Mouse (Mus musculus) kidney, adult 2 months (tissue): Measurements from ENCODE around the gene Egr2. TPM values are rescaled to one million over a fixed set of nuclear protein-coding genes. Genes with fewer than 3 reads are reported as not detected.

Source experiments
- DNase-seq: peaks from one replicate; pipeline ENCODE4 v3.0.0; 2021
- H3K27ac ChIP-seq: fragments of 200-500 bp; 2 replicates; pipeline ENCODE4 v1.5.1; 2012; ENCODE audit warnings: low read depth, low read length, control low read depth, inconsistent platforms; ENCODE audit not compliant: insufficient read depth
- H3K27me3 ChIP-seq: fragments of 200-500 bp; replicated peaks from 2 replicates; pipeline ENCODE4 v1.6.1; 2012; ENCODE audit warnings: mild to moderate bottlenecking, moderate library complexity, low read length, inconsistent platforms; ENCODE audit not compliant: control insufficient read depth, insufficient read depth
- H3K36me3 ChIP-seq: fragments of 200-500 bp; 2 replicates; pipeline ENCODE4 v1.6.1; 2012; ENCODE audit warnings: mild to moderate bottlenecking, moderate library complexity, low read length, inconsistent platforms; ENCODE audit not compliant: control insufficient read depth, insufficient read depth
- H3K4me1 ChIP-seq: fragments of 200-500 bp; 2 replicates; pipeline ENCODE4 v1.6.1; 2011; ENCODE audit warnings: low read length; ENCODE audit not compliant: control insufficient read depth, insufficient read depth
- H3K4me3 ChIP-seq: fragments of 200-500 bp; 2 replicates; pipeline ENCODE4 v1.5.1; 2011; ENCODE audit warnings: mild to moderate bottlenecking, low read depth, low read length, control low read depth; ENCODE audit not compliant: insufficient read depth
- CTCF ChIP-seq: fragments of 200-500 bp; conservative IDR thresholded peaks from 2 replicates; pipeline ENCODE4 v1.5.1; 2011; ENCODE audit warnings: low read depth, mild to moderate bottlenecking, control low read depth, low read length, moderate library complexity, mixed read lengths; ENCODE audit not compliant: insufficient read depth, insufficient read length
- POLR2A ChIP-seq: fragments of 200-500 bp; IDR thresholded peaks from one replicate; pipeline ENCODE4 v1.6.1; 2011; ENCODE audit warnings: low read depth, low read length, control low read depth
- WGBS: fragments of 180-500 bp; shearing (Covaris S2); methylation state at CpG from one replicate; pipeline ENCODE4 v1.1.7; 2018; 5-methylcytosine and 5-hydroxymethylcytosine counted together
- polyA plus RNA-seq: library from polyadenylated mRNA; depleted of rRNA; stranded (reverse); fragments of >200 nt; gene quantifications from 2 replicates; pipeline ENCODE4 v1.2.3, GENCODE M21; 2012; rRNA removed

Gene Egr2
- 0.57 and 1.8 TPM in 2 replicates for polyA plus RNA-seq

DNA sequence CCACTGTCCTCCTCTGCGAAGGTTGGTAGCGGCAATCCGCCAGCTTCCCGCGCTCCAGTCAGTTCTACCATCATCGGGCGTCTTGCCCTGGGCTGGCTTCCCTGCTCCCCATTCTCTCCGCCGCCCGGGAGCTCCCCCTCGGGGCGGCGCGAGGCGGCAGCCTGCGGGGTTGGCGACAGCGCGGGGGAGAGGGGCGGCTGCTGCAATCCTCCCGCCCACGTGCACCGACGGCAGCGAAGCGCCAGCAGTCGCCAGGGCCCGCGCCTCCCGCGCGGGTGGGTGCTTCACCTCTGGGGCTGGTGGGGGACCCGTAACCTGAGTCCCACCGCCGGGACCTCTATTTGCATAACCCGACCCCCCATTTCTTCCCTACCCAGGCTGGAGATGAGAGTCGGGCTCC is at the start of gene Egr2:
Gene Egr2 (plus strand): TSS at position 220 of the 400 bp plus-strand sequence.
- H3K4me1 ChIP-seq = no peaks in the 10 kb centered on the region
- peak within 1 kb of the TSS; percentile 44 for H3K4me3 ChIP-seq
- H3K27me3 ChIP-seq = peaks cover 3% of the 10 kb centered on the region; the same call in 1 of the 2 replicates
- no peak for DNase-seq
- 1% methylated on average over 37 of the region's 37 CpGs for WGBS
- H3K36me3 ChIP-seq = no peaks in the 10 kb centered on the region
- TF ChIP-seq CTCF = no peak
- no peak for TF ChIP-seq POLR2A
- no peak within 1 kb of the TSS for H3K27ac ChIP-seq

GRCm38 (mm10) chr10:67487496-67487895 is 47.8 kb upstream of the Egr2 start:
- Histone ChIP-seq H3K27ac (no peak overlapping the region), H3K36me3 (no peaks in the 10 kb centered on the region), H3K27me3 (no peaks in the 10 kb centered on the region), H3K4me1 (no peaks in the 10 kb centered on the region), H3K4me3 (no peak overlapping the region)
- no peak for TF ChIP-seq CTCF
- no peak for TF ChIP-seq POLR2A
- peak; percentile 61 for DNase-seq
- WGBS = 66% methylated on average over 7 of the region's 7 CpGs

GRCm38 (mm10) chr10:67489836-67490235 is 45.4 kb upstream of the Egr2 start:
- Histone ChIP-seq H3K27ac (no peak overlapping the region), H3K27me3 (no peaks in the 10 kb centered on the region), H3K36me3 (no peaks in the 10 kb centered on the region), H3K4me1 (no peaks in the 10 kb centered on the region), H3K4me3 (no peak overlapping the region)
- WGBS = 59% methylated on average over 6 of the region's 6 CpGs
- TF ChIP-seq CTCF (no peak), POLR2A (no peak)
- DNase-seq = no peak

DNA sequence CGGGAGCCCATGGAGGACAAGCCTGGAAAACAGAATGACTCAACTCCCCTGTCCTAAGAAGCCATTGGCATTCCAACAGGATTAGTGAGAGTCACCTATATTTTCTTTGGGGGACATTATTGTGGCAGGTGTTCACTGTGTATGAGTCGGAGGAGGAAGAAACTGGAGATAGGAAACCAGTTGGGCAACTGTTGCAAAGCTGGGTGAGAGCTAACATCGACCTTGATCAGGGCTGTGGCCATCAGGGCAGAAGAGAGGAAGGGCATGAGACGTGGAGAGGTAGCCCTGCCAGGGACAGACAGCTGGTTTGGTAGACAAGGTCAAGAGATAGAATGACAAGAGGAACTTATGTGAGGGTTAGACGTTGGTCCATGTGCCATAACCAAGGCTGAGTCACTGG is 44.6 kb upstream of the Egr2 start:
- no peak for DNase-seq
- Histone ChIP-seq H3K27ac (no peak overlapping the region), H3K27me3 (no peaks in the 10 kb centered on the region), H3K4me3 (no peak overlapping the region), H3K4me1 (no peaks in the 10 kb centered on the region), H3K36me3 (no peaks in the 10 kb centered on the region)
- WGBS = 71% methylated on average over 5 of the region's 5 CpGs
- TF ChIP-seq POLR2A = no peak
- TF ChIP-seq CTCF = no peak

GRCm38 (mm10) chr10:67492161-67492571 is 43.1 kb upstream of the Egr2 start:
- WGBS = 77% methylated on average over 11 of the region's 11 CpGs
- H3K27ac ChIP-seq = no peak overlapping the region

GRCm38 (mm10) chr10:67493556-67493955 is 41.7 kb upstream of the Egr2 start:
- WGBS = 82% methylated on average over 8 of the region's 8 CpGs
- no peak overlapping the region for H3K27ac ChIP-seq
- no peaks in the 10 kb centered on the region for H3K36me3 ChIP-seq
- no peaks in the 10 kb centered on the region for H3K4me1 ChIP-seq
- no peak for DNase-seq
- TF ChIP-seq POLR2A (no peak), CTCF (no peak)
- H3K27me3 ChIP-seq = no peaks in the 10 kb centered on the region
- H3K4me3 ChIP-seq = no peak overlapping the region

More at GRCm38 (mm10) chr10:67492161-67492571, 43.1 kb upstream of the Egr2 start:
- no peak for DNase-seq
- TF ChIP-seq CTCF = no peak
- no peak for TF ChIP-seq POLR2A
- no peaks in the 10 kb centered on the region for H3K4me1 ChIP-seq
- H3K36me3 ChIP-seq = no peaks in the 10 kb centered on the region
- H3K27me3 ChIP-seq = no peaks in the 10 kb centered on the region
- H3K4me3 ChIP-seq = no peak overlapping the region

DNA sequence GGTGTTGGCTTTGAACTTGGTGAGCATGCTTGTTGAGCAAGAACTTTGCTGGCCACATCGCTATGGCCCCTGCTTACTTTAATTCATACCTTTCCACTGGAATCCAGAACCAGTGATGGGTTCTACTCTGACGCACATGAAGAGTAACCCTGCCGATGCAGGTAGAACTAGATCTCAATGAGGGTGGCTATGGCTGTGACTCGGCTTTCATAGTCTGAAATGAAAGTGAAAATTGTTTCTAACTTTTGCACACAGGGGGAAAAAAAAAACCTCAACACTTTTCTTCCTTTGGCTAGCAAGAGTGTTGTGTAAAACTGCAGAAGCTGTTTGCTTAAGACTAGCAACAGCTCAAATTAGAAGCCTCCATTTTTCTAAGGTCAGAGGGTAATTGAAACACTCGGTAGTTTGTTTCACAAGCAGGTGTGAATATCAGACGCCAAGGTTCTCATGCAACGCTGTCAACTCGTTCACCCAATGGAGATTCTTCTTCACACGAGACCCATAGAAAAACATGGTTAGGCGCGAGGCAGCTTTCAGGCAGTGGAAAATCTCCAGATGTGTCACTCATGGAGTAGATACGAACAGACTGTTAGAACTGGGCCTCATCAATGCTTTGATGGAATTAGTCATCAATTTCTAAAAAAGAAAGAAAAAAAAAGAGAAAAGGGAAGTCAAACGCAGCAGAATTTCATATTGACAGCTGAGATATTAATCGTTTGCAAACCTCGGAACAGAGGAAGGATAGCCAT is 38.0 kb upstream of the Egr2 start:
- no peak overlapping the region for H3K27ac ChIP-seq
- 85% methylated on average over 15 of the region's 15 CpGs for whole genome bisulfite sequencing
- no peak for DNase-seq
- H3K4me1 ChIP-seq = no peaks in the 10 kb centered on the region
- TF ChIP-seq POLR2A (no peak), CTCF (no peak)
- H3K36me3 ChIP-seq = no peaks in the 10 kb centered on the region
- H3K4me3 ChIP-seq = no peak overlapping the region
- H3K27me3 ChIP-seq = no peaks in the 10 kb centered on the region
